ENCODE assay signal across 8 mouse cellular contexts in genomic region chr4:106955729-106956712, GRCm38 (mm10). TPM values are rescaled to one million over a fixed set of nuclear protein-coding genes. Genes with fewer than 3 reads are reported as not detected.
A peak's percentile ranks its signal among the peaks of the same experiment; 100 is the strongest.
DNase-seq lines count a peak whose midpoint lies in the region; ATAC-seq and TF ChIP-seq lines count a peak whose summit lies in the region.

No protein-coding gene starts in this region.

- H3K4me2 ChIP-seq in liver, postnatal 0 days (ENCODE audit: low read depth, low read length), result peak overlapping the region; percentile 26; the same call in 1 of the 2 replicates

- 37% methylated on average over 19 of the region's 19 CpGs for WGBS in liver, postnatal 0 days (ENCODE audit: insufficient replicate concordance)

- H3K9ac ChIP-seq in liver, postnatal 0 days (replicated peaks), result no peak overlapping the region

- H3K4me1 ChIP-seq in liver, postnatal 0 days (ENCODE audit: insufficient read depth), result peaks cover 52% of the 10 kb centered on the region

- peak overlapping the region; percentile 87 for H3K27ac ChIP-seq in layer of hippocampus, adult 2 months
- 0 out of 2 replicates have a peak overlapping the region, but pooled peaks have one; percentile 13 for H3K27ac ChIP-seq in liver, postnatal 0 days (ENCODE audit: low read depth)

- no peaks in the 10 kb centered on the region for H3K27me3 ChIP-seq in liver, postnatal 0 days (ENCODE audit: insufficient read depth, low read length)

- DNase-seq in heart, adult 18-20 months, result peak; percentile 45 to 60
- no peak for DNase-seq in heart, postnatal 36 days
- peak; percentile 68 for DNase-seq in cerebellum, adult 18-20 months
- peak; percentile 62 to 83 for DNase-seq in layer of hippocampus, adult 2 months (ENCODE audit: low spot score in 2 of 2)
- DNase-seq in liver, postnatal 0 days, result peak; percentile 39
- peak; percentile 84 for DNase-seq in right cerebral cortex, adult 18-20 months
- no peak for DNase-seq in adrenal gland, postnatal 36 days

- intact Hi-C loops in heart, postnatal 36 days (cut with DNase I), result loop anchor here (2.0 to 5.0 kb wide), 2 partner anchors 29 to 34 kb away; no protein-coding TSS in a partner anchor

- H3K9me3 ChIP-seq in liver, postnatal 0 days (ENCODE audit: low read length), result no peaks in the 10 kb centered on the region

- no peak for TF ChIP-seq CTCF in layer of hippocampus, adult 2 months (conservative IDR thresholded peaks at IDR 0.05)
- TF ChIP-seq CTCF in liver, postnatal 0 days (IDR thresholded peaks at IDR 0.05; ENCODE audit: low read depth), result no peak

- peak; percentile 58 for ATAC-seq in granulocyte monocyte progenitor cell, adult 5-6 weeks (replicated peaks; ENCODE audit: poor library complexity, severe bottlenecking)
- peak; percentile 54 for ATAC-seq in liver, postnatal 0 days

- H3K36me3 ChIP-seq in liver, postnatal 0 days (replicated peaks; ENCODE audit: insufficient read depth, low read length), result peaks cover 2% of the 10 kb centered on the region; the same call in 1 of the 2 replicates

- H3K4me3 ChIP-seq in layer of hippocampus, adult 2 months, result no peak overlapping the region; the same call in 1 of the 2 replicates
- H3K4me3 ChIP-seq in liver, postnatal 0 days (ENCODE audit: low read depth, low read length), result no peak overlapping the region

- TF ChIP-seq EP300 in liver, postnatal 0 days (IDR thresholded peaks at IDR 0.05; ENCODE audit: low read depth), result no peak

RNA-seq across cellular contexts. Expression of gene Ssbp3, which starts 45.5 kb away (rescaled TPM):
- total RNA-seq in heart, adult 18-20 months (2021), result 10 to 100 TPM; 27.5 to 37.9 TPM
- 10 to 100 TPM; 38.7 to 39.4 TPM for total RNA-seq in heart, postnatal 36 days (2021)
- 43.2 and 54.1 TPM in 2 replicates for total RNA-seq in granulocyte monocyte progenitor cell, adult 5-6 weeks (2014; fragmentation: Nextera tagmentation)
- total RNA-seq in granulocyte monocyte progenitor cell, adult 5-6 weeks (2017), result 12.9 and 19.2 TPM in 2 replicates
- total RNA-seq in layer of hippocampus, adult 2 months (2021), result 100 to 1,000 TPM; 157 TPM
- polyA plus RNA-seq in liver, postnatal 0 days (2015; fragmentation: Nextera tagmentation; extraction: Ambion mirVana), result 22.8 and 26.8 TPM in 2 replicates
- 10 to 100 TPM; 71.2 to 85.4 TPM for total RNA-seq in adrenal gland, postnatal 36 days (2021)

Comparison
In these comparisons a context has a peak if more than half of its experiments do, and no peak if none do; other contexts are left out.
1. DNase-seq: peak in heart, adult 18-20 months (2 of 2), cerebellum, adult 18-20 months (2 of 2), layer of hippocampus, adult 2 months (2 of 2), liver, postnatal 0 days (single experiment) and right cerebral cortex, adult 18-20 months (single experiment); none in heart, postnatal 36 days (0 of 2) and adrenal gland, postnatal 36 days (0 of 2).